Mouse (Mus musculus) gastrocnemius, postnatal 4 days (tissue): ENCODE results near the gene Ifitm1. TPM values are rescaled to one million over a fixed set of nuclear protein-coding genes. Genes with fewer than 3 reads are reported as not detected.
"Not testable (repeated sequence)": the region's sequence is repeated elsewhere in the genome, so short reads cannot be mapped to it uniquely, and the experiment has no call there.

Experiments used
- DNase-seq, 2 experiments: peaks; one replicate each; pipeline ENCODE4 v3.0.0; 2021 to 2022; ENCODE audit warnings: low spot score in 2 of 2, mixed read lengths in 2 of 2
- total RNA-seq, 2 experiments: library from RNA; stranded (reverse); gene quantifications; 2 replicates each; pipeline ENCODE4 v1.2.3; 2021

The Ifitm1 gene
- total RNA-seq, 2 experiments from 2014 or later = 4.9 to 8.2 TPM

DNA sequence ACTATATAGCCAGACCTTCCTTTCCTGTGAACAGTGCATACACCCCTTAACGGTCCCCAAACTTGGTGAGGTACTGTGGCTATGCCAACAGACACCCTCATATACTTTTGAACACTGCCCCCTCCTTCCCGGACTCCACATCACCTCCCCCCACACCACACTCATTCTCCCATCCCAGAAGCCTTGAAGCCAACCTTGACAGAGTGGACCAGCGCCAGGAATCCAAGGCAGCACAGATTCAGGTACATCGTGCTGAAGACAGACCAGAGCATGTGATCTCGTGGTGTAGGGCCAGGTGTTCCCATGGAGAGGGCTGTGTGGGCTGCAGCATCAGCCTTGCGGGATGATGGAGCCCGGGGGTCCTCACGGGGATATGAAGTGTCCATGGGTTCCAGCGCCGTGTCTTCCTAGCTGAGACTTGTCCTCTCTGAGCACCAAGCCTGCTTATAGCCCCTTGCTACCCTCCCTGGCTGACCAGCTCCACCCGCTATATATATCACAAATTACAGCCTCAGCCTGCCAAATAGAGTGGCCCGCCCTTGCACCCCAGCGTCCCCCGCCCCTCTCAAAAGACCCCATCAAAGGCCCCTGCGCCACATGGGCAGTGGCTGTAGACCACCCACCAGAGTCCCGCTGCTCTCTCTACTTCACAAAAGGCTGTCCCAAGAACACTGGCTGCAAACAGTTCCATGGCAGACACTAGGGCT lies 17.0 kb upstream of the Ifitm1 start, which contains the start of gene Ifitm5:
Gene Ifitm5 (minus strand): TSS at position 468 of the 707 bp plus-strand sequence.
- no peak for DNase-seq

DNA sequence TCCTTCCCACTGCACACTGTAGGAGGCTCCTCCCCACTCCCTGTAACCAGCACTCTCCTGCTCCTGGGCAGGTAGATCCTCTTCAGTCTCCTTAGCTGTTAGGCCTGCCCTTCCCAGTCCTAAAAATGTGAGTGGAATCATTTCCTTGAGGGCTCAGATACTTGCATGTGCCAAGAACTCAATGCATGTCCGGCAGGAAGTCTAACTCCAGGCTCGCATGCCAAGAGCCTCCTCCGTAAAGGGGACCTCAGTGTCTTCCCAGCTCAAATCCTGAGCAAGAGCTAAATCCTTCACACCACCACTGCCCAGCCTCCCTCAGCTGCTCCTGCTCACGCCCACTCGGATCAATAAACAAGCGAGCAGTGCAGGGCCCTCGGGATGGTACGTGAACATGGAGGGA lies 16.0 kb upstream of the Ifitm1 start:
- no peak for DNase-seq

DNA sequence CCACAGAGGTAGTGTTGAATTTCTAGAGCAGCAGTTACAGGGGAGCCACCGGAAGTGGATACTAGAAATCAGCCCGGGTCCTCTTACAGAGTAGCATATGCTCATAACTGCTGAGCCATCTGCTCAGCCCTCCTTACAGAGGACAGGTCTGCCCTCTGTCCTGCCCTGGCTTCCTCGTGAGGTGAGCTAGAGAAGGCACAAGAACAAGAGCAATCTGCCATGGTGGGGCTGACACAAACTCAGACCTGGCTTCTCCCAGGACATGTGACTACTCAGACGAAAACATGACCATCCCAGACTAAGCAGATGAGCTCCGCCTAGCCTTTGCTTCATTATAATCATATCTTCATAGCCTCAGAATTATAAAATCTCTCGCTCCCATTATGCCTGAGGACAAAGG lies 15.3 kb upstream of the Ifitm1 start:
- DNase-seq = no peak

DNA sequence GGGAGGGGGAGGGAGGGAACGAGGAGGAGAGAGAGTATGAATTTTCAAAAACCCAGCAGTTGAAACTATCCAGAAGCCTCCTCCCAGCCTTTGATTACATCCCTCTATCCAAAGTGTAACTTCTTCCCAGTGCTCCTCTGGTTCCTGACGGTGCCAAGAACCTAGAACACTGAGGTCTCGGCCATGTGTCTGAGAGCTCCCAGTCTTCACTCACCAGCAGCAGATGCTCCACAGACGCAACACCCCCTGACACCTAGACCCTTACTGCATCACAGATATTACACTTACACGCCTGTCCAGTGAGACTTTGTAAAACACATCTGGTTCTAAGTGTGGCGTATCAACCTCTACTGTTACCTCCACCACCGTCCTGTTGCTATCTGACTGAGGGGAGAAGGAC lies 14.6 kb upstream of the Ifitm1 start:
- DNase-seq = no peak

DNA sequence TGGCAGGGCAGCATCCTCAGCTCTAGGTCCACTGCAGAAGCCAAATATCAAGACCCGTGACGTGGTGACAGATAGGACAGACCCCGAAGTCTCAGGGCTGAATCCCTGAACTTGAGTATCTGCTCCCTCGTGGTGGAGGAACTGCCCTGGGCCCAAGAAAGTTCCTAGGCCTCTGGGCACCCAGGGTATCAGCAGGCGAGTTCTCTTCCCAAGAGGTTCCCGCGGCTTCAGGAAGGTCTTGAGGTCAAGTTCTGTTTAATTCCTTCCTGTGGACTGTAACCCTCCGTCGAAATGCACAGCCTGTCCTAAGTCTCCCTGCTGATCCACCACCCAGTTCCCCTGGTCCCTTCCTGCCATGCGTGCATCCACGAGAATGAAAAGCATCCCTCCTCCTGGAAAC lies 13.9 kb upstream of the Ifitm1 start:
- DNase-seq = no peak

DNA sequence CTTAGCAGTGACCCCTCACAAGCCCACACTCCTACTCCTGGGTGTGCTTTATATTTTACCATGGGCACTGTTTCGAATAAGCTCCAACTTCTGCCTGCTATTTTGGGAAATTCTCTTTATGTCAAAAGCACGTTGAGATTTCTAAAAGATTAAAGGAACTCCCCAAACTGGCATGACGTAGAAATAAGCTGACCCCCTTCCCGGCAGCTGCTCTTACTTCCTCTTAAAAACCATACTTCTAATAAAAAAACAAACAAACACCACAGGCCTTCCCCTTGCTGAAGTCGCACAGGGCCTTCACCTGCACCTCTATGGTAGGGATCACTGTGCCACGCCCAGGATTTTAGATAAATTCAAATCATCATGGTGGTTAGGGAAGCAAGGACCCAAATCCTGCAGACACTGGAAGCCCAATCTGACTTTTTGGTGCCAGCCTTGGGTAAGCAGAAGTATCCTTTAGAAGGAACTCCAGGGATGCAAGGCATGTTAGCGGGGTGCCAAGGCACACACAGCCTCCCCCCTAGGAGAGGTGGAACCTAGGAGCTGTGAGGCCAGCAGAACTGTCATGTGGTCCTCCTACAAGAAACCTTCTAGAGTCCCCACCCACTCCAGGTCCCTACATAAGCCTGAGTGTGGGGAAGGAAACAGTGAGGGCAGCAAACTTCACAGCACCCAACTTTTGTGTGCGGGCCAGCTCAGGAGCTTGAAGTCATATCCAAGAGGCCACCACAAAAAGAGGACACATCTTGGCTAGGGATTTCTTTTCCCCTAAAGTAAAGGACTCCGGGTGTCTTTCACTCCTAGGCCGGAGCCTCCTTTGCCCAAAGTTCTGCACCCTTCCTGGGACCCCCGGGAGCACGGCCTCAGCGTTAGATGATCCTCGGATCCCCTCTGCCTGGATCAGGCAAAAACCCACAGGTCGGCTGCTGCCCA lies 13.0 kb upstream of the Ifitm1 start:
- no peak for DNase-seq

DNA sequence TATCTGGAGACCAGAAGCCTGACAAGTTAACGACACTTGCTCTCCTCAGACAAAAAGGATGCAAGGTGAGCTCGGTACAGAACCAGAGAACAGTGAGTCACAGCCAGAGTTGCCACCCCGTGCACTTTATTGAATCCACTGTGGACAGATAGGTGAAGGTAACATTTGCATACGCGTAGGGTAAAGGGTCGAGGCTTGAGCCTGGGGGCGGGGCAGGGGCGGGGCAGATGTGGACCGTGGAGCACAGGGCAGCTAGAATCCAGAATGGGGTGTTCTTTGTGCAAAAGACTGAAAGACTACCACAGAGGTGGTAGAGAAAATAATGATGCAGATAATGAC lies 12.3 kb upstream of the Ifitm1 start:
- no peak for DNase-seq

DNA sequence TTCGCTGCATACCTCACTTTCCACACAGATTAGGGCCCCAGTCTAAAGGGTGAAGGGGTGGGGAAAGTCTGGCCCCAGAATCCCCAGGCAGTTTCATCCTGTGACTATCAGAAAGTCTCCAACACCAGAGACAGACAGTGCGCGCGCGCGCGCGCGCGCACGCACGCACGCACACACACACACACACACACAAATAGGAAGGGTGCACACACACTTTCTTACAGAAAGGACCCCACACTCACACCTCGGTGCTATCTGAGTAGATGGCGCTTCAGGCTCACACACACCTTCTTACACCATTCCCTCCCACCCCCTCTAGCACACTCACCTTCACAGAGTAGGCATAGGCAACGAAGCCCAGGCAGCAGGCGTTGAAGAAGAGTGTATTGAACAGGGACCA lies 11.7 kb upstream of the Ifitm1 start:
- DNase-seq = no peak

DNA sequence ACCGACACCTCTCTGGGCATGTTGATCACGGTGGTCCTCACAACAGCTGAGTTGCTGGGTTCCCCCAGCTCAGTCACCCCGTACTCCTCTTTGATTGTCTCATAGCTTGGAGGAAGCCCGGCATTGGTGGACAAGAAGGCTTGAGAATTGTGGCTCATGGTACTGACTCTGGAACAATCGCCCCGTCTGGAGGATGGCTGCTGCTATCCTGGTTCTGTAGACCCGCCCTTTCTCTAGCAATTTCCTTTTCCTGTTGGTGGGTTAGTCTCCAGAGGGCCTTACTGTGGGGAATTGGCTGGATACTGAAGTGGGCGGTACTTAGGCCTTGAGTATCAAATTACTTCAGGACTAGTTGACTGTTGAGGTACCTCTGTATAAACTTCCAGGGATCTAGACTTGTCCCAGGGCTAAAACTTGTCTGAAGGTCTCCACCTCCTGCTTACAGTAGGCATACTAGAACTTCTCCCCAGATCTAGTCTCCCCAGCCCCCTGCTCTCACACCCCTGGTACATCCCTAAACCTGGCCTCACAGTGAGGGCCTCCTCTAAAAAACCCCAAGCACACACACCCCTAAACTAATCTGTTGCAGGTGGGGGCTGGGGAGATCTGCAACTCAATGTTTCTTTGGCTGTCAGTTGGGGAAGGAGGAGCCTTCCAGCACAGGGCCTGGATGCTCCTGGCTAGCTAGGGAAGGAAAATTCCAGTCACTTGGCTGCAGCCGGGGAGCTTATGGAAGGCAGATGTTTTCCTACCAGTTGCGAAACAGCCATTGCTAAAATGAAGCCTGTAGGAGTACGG lies 11.1 kb upstream of the Ifitm1 start, which contains the start of the genes Gm45717 and Ifitm2:
Gene Gm45717 (minus strand): TSS at position 180 of the 798 bp plus-strand sequence.
Gene Ifitm2 (minus strand): TSS at position 230 of the 798 bp plus-strand sequence.
- DNase-seq = peak; percentile 68 to 83

DNA sequence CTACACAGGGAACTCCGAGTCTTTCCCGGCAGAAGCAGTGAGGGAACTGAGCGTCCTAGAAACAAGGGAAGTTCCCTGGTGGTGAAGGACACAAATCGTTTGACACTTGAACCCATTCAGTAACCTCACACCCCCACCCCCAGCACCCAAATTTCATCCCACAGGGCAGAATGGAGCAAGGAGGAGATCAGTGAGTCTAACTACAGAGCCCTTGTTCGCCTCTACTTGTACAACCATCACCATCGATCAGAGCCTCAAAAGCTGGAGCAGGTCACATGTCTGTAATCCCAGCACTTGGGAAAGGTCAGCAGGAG lies 10.5 kb upstream of the Ifitm1 start:
- no peak for DNase-seq

DNA sequence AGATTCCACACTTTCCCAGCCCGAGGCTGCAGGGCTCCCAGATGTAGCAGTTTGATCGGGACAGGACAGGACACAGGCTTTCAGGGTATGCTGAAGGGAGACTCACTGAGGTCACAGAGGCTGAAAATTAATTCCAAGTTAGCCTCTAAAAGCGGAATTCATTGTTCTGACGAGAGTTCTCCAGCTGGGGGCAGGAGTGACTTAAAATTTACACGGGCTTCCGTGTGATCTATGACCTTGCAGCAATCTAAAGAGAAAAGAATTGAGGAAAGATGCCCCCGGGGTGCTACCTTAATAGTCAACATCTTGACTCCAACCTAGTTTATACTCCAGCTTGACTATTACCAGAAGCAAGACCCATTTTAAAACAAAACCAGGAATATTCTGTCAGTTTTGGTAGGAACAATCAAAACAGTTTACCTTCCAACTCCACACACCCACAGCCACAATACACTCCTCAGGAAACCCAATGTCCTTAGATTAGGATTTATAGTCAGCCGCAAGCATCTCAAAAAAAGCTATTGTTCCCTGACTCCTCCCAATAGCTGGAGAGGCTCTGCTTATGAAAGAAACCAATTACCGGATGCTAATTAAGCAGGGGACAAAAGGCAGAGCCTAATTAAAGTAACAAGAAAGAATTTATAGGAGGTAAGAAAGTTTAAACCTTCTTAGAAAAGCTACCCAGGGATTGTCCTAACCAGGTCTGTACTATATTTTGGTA lies 7.7 kb upstream of the Ifitm1 start:
- DNase-seq = peak in 1 of 2 experiments; percentile 55

DNA sequence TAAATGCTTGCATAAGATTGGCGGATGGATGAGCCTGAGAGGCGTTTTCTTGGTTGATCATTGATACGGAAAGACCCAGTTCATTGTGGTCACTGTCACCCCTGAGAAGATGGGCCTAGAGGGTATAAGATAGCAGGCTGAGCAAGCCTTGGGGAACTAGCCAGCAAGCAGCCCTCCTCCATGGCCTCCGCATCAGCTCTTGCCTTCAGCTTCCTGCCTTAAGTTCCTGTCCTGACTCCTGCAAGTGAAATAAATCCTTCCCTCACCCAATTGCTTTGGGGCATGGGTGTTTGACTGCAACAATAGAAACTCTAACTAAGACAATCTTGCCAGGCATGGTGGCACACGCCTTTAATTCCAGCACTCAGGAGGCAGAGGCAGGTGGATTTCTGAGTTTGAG lies 7.0 kb upstream of the Ifitm1 start:
- no peak for DNase-seq

DNA sequence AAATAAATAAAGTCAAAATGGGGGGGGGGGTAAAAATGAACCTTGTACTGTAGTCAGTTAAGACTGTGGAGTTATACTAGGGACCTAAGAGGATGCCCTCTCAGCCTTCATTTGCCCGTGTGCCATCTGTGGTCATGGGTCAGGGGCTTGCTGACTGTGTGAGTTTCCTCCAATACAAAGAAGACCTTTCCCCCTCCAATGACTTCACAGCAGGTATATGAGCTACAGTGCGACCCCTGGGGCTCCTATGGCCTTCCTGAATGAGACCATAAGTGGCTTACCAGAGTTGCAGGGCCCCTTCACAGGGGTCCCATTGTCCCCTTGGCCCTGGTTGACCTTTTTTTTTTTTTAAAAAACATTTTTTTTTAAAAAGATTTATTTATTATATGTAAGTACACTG lies 5.6 kb upstream of the Ifitm1 start:
- no peak for DNase-seq

DNA sequence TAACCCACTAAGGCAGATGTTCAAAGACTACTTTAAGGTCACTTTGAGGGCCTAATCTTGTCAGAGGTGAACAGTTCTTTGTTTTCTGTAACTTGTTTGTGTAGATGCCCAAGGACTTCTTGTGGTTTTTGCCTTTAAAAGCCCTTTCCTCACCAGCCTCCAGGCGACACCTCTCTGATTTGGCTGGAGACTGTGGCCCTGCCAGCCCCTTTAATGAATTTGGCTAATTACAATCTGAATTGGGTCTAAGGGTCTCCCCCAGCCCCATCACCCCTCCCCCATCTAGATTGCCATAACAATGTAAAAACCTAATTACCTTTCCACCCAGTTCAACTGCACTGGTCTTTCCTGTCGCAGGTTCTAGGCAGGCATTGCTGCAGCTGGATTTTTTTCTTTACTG lies 4.3 kb upstream of the Ifitm1 start:
- DNase-seq = no peak

DNA sequence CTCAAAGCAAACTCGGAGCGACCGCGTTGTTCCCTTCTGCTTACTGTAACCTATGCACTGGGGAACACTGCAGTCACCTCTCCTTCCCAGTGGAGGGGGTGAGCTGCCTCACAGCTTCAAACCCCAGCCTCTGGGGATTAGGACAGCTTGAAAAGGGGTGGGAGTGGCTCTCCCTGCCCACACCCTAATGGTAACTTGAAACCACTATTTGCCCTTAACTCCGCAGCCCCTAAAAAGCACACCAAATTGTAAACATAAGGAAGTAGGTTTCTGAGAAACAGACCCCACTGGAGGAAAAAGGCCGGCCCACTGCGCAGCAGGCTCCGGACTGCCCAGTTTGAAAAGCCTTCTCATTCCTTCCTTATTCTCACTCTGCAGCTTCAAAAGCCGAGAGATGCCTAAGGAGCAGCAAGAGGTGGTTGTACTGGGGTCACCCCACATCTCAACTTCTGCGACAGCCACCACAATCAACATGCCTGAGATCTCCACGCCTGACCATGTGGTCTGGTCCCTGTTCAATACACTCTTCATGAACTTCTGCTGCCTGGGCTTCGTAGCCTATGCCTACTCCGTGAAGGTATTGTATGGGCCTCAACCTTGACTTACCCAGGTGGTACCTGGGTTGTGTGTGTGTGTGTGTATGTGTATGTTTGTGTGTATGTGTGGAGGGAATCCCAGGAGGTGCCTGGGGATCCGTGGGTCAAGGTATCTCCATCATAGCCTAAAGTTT lies 1.0 kb downstream of the Ifitm1 start:
- DNase-seq = no peak

DNA sequence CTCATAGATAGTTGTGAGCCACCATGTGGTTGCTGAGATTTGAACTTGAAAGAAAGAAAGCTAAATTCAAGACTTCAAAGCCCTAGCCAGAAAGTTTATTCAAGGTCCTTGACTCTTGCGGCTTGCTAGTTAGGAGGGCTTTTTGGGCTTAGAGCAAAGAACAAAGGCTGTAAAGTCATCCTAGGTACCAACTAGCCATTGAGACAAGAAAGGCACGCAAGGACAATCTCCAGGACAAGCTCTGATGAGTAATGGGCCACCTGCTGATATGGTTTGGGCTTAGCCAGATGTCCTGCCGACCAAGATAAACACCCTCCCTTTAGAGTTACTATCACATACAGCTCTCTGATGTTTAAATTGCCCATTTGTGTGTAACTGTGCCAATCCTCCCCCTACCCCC lies 1.7 kb downstream of the Ifitm1 start:
- DNase-seq = not testable (repeated sequence)

DNA sequence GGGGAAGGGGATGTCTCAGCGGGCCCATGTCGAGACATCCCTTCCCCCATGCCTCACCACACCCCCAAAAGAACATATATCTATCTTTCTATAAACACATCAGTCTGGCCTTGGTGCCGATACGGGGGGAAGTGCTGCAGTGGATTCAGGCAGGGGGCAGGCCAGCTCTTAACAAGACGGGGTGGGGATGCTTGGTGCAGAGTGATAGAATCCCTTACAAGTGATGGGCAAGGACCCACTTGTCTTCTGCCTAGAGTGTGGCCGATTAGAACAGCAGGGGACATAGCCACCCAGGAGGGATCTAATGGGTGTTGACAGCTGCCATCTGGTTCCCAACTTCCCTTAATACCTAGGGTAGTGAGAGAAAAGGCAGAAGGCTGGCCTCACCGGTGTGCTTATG lies 3.9 kb downstream of the Ifitm1 start:
- DNase-seq = no peak

DNA sequence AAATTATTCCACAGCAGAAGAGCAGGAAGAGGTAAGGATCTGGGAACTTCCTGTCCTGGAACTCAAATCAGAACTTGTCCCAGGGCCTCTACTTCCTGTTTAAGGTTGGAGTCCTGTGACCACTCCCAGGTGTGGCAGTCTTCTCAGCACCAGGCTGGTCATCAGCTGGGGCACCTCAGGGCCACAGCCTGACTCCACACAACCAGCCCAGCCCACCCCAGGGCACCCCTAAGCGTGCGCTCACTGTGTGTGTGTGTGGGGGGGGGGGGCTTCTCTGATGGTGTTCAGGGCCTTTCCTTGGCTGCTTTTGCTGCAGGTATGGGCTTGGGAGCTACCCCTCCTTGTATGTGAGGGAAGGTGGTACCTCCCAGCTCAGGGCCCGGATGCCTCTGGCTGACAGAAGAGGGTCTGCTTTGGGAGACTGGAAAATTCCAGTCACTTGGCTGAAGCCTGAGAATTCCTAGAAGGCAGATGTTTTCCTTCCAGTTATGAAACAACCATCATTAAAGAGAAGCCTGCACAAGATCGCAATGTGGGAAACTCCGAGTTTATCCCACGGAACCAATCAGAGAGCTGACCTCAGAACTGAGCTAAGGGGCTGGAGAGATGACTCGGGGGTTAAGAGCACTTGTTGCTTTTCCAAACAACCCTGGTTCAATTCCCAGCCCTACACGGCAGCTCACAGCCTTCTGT lies 4.6 kb downstream of the Ifitm1 start:
- DNase-seq = no peak

DNA sequence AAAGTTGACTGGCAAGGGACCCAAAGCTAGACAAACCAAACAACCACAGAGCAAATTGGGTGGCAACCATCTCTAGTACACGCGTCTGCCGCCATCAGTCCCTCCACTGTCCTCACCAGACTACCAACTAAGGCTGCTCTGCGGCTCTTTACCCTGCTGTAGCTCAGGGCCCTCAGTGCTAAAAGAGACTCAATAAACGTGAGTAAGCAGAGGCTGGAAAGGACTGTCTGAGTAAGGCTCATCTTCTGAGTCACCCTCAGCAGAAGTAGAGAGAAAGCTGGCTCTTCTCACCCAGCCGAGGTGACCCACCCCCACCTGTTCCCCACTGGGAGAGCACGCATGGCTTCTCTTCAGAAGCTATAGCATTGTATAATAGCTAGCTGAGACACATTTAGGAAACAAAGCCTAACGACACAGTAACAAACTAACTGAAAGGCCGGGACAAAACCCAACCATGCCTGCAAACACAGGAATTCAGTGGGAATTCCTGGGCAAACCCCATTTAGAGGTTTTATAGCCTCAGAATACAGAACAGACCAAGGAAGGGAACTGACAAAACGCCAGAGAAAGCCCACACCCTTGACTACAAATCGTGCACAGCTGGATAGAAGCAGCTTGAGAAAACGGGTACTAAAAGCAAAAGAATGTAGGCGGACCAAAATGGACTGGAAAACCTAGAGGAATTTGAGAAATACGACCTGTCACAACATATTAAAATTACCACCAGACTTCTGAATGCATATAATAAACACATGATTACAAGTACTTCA lies 6.6 kb downstream of the Ifitm1 start:
- no peak for DNase-seq
